Mouse (Mus musculus) neural tube, embryonic 15.5 days (tissue): Measurements from ENCODE around the gene Ptprh. TPM values are rescaled to one million over a fixed set of nuclear protein-coding genes. Genes with fewer than 3 reads are reported as not detected.
A peak's percentile ranks its signal among the peaks of the same experiment; 100 is the strongest.
"Not testable (repeated sequence)": the region's sequence is repeated elsewhere in the genome, so short reads cannot be mapped to it uniquely, and the experiment has no call there.

Experiments used
- ATAC-seq: fragments of 200-750 bp; cut with Nextera tagmentation; 2 replicates; pipeline ENCODE4 v1.8.0; 2017; ENCODE audit warnings: mild to moderate bottlenecking, moderate TSS enrichment, moderate library complexity; ENCODE audit not compliant: low FRiP score
- H3K27ac ChIP-seq: fragments of 300-500 bp; sonication (generic); replicated peaks from 2 replicates; pipeline ENCODE4 v1.5.1; 2015; ENCODE audit warnings: mild to moderate bottlenecking, inconsistent platforms
- H3K27me3 ChIP-seq: fragments of 300-500 bp; sonication (generic); replicated peaks from 2 replicates; pipeline ENCODE4 v1.6.1; 2015; ENCODE audit warnings: inconsistent platforms
- H3K36me3 ChIP-seq: fragments of 300-500 bp; sonication (generic); 2 replicates; pipeline ENCODE4 v1.6.1; 2015; ENCODE audit warnings: inconsistent platforms
- H3K4me1 ChIP-seq: fragments of 300-500 bp; sonication (generic); 2 replicates; pipeline ENCODE4 v1.6.1; 2015; ENCODE audit warnings: inconsistent platforms
- H3K4me2 ChIP-seq: fragments of 300-500 bp; sonication (generic); 2 replicates; pipeline ENCODE4 v1.6.1; 2015; ENCODE audit warnings: inconsistent platforms, mild to moderate bottlenecking, moderate library complexity
- H3K4me3 ChIP-seq: fragments of 300-500 bp; sonication (generic); replicated peaks from 2 replicates; pipeline ENCODE4 v1.5.1; 2015; ENCODE audit warnings: mild to moderate bottlenecking, inconsistent platforms
- H3K9ac ChIP-seq: fragments of 300-500 bp; sonication (generic); replicated peaks from 2 replicates; pipeline ENCODE4 v1.6.1; 2015; ENCODE audit warnings: mild to moderate bottlenecking, inconsistent platforms
- H3K9me3 ChIP-seq: fragments of 300-500 bp; sonication (generic); replicated peaks from 2 replicates; pipeline ENCODE4 v1.6.1; 2016; ENCODE audit warnings: inconsistent platforms
- WGBS: fragments of 180-500 bp; shearing (Covaris S2); methylation state at CpG from one replicate; pipeline ENCODE4 v1.1.7; 2015; ENCODE audit warnings: mixed read lengths; 5-methylcytosine and 5-hydroxymethylcytosine counted together
- polyA plus RNA-seq: library from polyadenylated mRNA; unstranded; fragments of >200 nt; fragmentation: Nextera tagmentation; extraction: Ambion mirVana; gene quantifications from 2 replicates; pipeline ENCODE4 v1.2.1, GENCODE M21; 2015

Gene Ptprh
- polyA plus RNA-seq, 1 experiment from 2014 or later, result 0.65 TPM

- WGBS, result 46% methylated on average over 4 of the region's 4 CpGs
- H3K4me3 ChIP-seq, result no peak overlapping the region
- no peak for ATAC-seq
Measured at GRCm38 (mm10) chr7:4537181-4537580, 66.7 kb downstream of the Ptprh start.

GRCm38 (mm10) chr7:4536369-4536768, 67.5 kb downstream of the Ptprh start:
- Histone ChIP-seq H3K27ac (no peak overlapping the region), H3K9ac (no peak overlapping the region), H3K27me3 (peaks cover 6% of the 10 kb centered on the region; the same call in 1 of the 2 replicates), H3K36me3 (peaks cover 23% of the 10 kb centered on the region), H3K4me3 (no peak overlapping the region), H3K9me3 (no peaks in the 10 kb centered on the region), H3K4me2 (no peak overlapping the region), H3K4me1 (0 out of 2 replicates have a peak, but pooled peaks cover 4% of the 10 kb centered on the region)
- WGBS, result 89% methylated on average over 4 of the region's 4 CpGs
- ATAC-seq, result no peak

More at GRCm38 (mm10) chr7:4537181-4537580, 66.7 kb downstream of the Ptprh start:
- Histone ChIP-seq H3K9ac (no peak overlapping the region), H3K27ac (no peak overlapping the region), H3K4me1 (0 out of 2 replicates have a peak, but pooled peaks cover 1% of the 10 kb centered on the region), H3K9me3 (no peaks in the 10 kb centered on the region), H3K27me3 (peaks cover under 1% of the 10 kb centered on the region; the same call in 1 of the 2 replicates), H3K4me2 (no peak overlapping the region), H3K36me3 (peaks cover 31% of the 10 kb centered on the region)

- 2% methylated on average over 28 of the region's 28 CpGs for WGBS
Measured at GRCm38 (mm10) chr7:4532005-4532729, 71.7 kb downstream of the Ptprh start, which contains the start of gene Dnaaf3. Dnaaf3 (minus strand) TSS chr7:4532453.

GRCm38 (mm10) chr7:4530166-4530565, 73.7 kb downstream of the Ptprh start:
- ATAC-seq, H3K36me3 ChIP-seq, H3K4me3 ChIP-seq, H3K9ac ChIP-seq, H3K27me3 ChIP-seq, H3K27ac ChIP-seq, H3K4me2 ChIP-seq, H3K9me3 ChIP-seq: not testable (repeated sequence)
- 63% methylated on average over 8 of the region's 8 CpGs for WGBS
- peaks cover 20% of the 10 kb centered on the region for H3K4me1 ChIP-seq

More at GRCm38 (mm10) chr7:4532005-4532729, 71.7 kb downstream of the Ptprh start, which contains the start of gene Dnaaf3:
- Histone ChIP-seq H3K27ac (no peak within 1 kb of the TSS), H3K4me3 (peak within 1 kb of the TSS; percentile 26), H3K36me3 (no peaks in the 10 kb centered on the region), H3K4me1 (peaks cover 7% of the 10 kb centered on the region), H3K4me2 (peak within 1 kb of the TSS; percentile 51), H3K27me3 (peaks cover 6% of the 10 kb centered on the region; the same call in 1 of the 2 replicates), H3K9me3 (no peaks in the 10 kb centered on the region), H3K9ac (peak within 1 kb of the TSS; percentile 24; the same call in 1 of the 2 replicates)
- 0 out of 2 replicates have a peak, but pooled peaks have one; percentile 35 for ATAC-seq

- Histone ChIP-seq H3K4me1 (peaks cover 20% of the 10 kb centered on the region), H3K4me3 (no peak overlapping the region), H3K9ac (peak overlapping the region; percentile 31; the same call in 1 of the 2 replicates), H3K27me3 (peaks cover 6% of the 10 kb centered on the region; the same call in 1 of the 2 replicates), H3K27ac (no peak overlapping the region), H3K4me2 (peak overlapping the region; percentile 57), H3K36me3 (no peaks in the 10 kb centered on the region), H3K9me3 (no peaks in the 10 kb centered on the region)
- WGBS, result 51% methylated on average over 18 of the region's 18 CpGs
- no peak for ATAC-seq
Measured at GRCm38 (mm10) chr7:4527302-4527689, 76.5 kb downstream of the Ptprh start.

GRCm38 (mm10) chr7:4526341-4527301, 77.2 kb downstream of the Ptprh start:
- H3K36me3 ChIP-seq, result no peaks in the 10 kb centered on the region
- H3K4me1 ChIP-seq, result peaks cover 17% of the 10 kb centered on the region
- peak; percentile 95 for ATAC-seq
- no peaks in the 10 kb centered on the region for H3K9me3 ChIP-seq
- peak overlapping the region; percentile 30 for H3K4me3 ChIP-seq
- peak overlapping the region; percentile 31 for H3K9ac ChIP-seq
- H3K27me3 ChIP-seq, result peaks cover 5% of the 10 kb centered on the region
- peak overlapping the region; percentile 57 for H3K4me2 ChIP-seq
- peak overlapping the region; percentile 34; the same call in 1 of the 2 replicates for H3K27ac ChIP-seq
- 26% methylated on average over 40 of the region's 40 CpGs for WGBS

- 71% methylated on average over 15 of the region's 15 CpGs for WGBS
- not testable (repeated sequence) for H3K27ac ChIP-seq, ATAC-seq, H3K4me3 ChIP-seq, H3K9me3 ChIP-seq, H3K36me3 ChIP-seq, H3K9ac ChIP-seq, H3K4me2 ChIP-seq
- H3K4me1 ChIP-seq, result peaks cover 27% of the 10 kb centered on the region
- peaks cover 14% of the 10 kb centered on the region for H3K27me3 ChIP-seq
Measured at GRCm38 (mm10) chr7:4524212-4524922, 79.5 kb downstream of the Ptprh start, which contains the start of gene Tnni3. Tnni3 (minus strand) TSS chr7:4524229.

GRCm38 (mm10) chr7:4523205-4524130, 80.4 kb downstream of the Ptprh start:
- Histone ChIP-seq H3K9ac (no peak overlapping the region), H3K36me3 (no peaks in the 10 kb centered on the region), H3K9me3 (no peaks in the 10 kb centered on the region), H3K27ac (no peak overlapping the region), H3K4me3 (no peak overlapping the region), H3K4me1 (peaks cover 27% of the 10 kb centered on the region), H3K27me3 (peaks cover 14% of the 10 kb centered on the region), H3K4me2 (no peak overlapping the region)
- ATAC-seq, result no peak
- WGBS, result 92% methylated on average over 33 of the region's 33 CpGs

GRCm38 (mm10) chr7:4522292-4522691, 81.5 kb downstream of the Ptprh start:
- no peak for ATAC-seq
- H3K27me3 ChIP-seq, result peaks cover 14% of the 10 kb centered on the region
- H3K4me3 ChIP-seq, result no peak overlapping the region
- peaks cover 25% of the 10 kb centered on the region for H3K4me1 ChIP-seq
- H3K9ac ChIP-seq, result no peak overlapping the region
- H3K9me3 ChIP-seq, result no peaks in the 10 kb centered on the region
- H3K36me3 ChIP-seq, result no peaks in the 10 kb centered on the region
- 81% methylated on average over 6 of the region's 6 CpGs for WGBS
- H3K4me2 ChIP-seq, result no peak overlapping the region
- H3K27ac ChIP-seq, result no peak overlapping the region
